In genomic region chr7:13059536-13059935, GRCm38 (mm10) we compare ENCODE assay signal across 39 mouse cellular contexts. TPM values are rescaled to one million over a fixed set of nuclear protein-coding genes. Genes with fewer than 3 reads are reported as not detected.
"Had no signal": no experiment of that assay in that cellular context is flagged by ENCODE, and none has a peak within 500 bp of the region (broad histone marks: within the 10 kb centered on the region; RNA-seq: fewer than 3 reads in every experiment).

No protein-coding gene starts in this region.

- ATAC-seq: hindbrain, embryonic 16.5 days; inflammation-experienced regulatory T-cells, adult 6 months; intestine, embryonic 15.5 days; intestine, postnatal 0 days had no signal

- DNase-seq: gastrocnemius, adult 2 months; gastrocnemius, postnatal 10 days; gastrocnemius, postnatal 25 days; heart, adult 2 months; heart, postnatal 10 days; heart, postnatal 4 days; kidney, adult 18-20 months; kidney, adult 8-10 months; kidney, postnatal 10 days; kidney, postnatal 25 days; kidney, postnatal 4 days; liver; liver, embryonic 13.5 days had no signal

RNA-seq across cellular contexts. Expression of gene Vmn1r85, which starts 35.4 kb away (rescaled TPM):
- total RNA-seq: gastrocnemius, adult 2 months; gastrocnemius, postnatal 10 days; gastrocnemius, postnatal 25 days; gastrocnemius, postnatal 4 days; granulocyte monocyte progenitor cell, adult 5-6 weeks; heart, adult 2 months; heart, postnatal 10 days; heart, postnatal 25 days; heart, postnatal 4 days; layer of hippocampus, adult 2 months; layer of hippocampus, postnatal 10 days; layer of hippocampus, postnatal 25 days; left cerebral cortex, adult 2 months; left cerebral cortex, postnatal 14 days; left cerebral cortex, postnatal 36 days had no signal
- polyA plus RNA-seq: heart, adult 2 months; heart, embryonic 10.5 days; heart, embryonic 12.5 days; heart, embryonic 14.5 days; heart, embryonic 16.5 days; hindbrain, embryonic 10.5 days; hindbrain, embryonic 12.5 days; inflammation-experienced regulatory T-cells, adult 6 months; intestine, embryonic 15.5 days; intestine, postnatal 0 days; kidney, embryonic 14.5 days; kidney, embryonic 16.5 days; limb, embryonic 10.5 days; limb, embryonic 12.5 days; limb, embryonic 14.5 days; liver, embryonic 11.5 days; liver, embryonic 13.5 days; liver, embryonic 15.5 days had no signal
